Mouse (Mus musculus) induced T-regulatory cell, adult 2 months (primary cell): Measurements from ENCODE around the gene Prkx.

Experiments used
- DNase-seq: peaks from one replicate; pipeline ENCODE4 v3.0.0-alpha.2; 2012; ENCODE audit warnings: low read depth

Prkx gene

GRCm38 (mm10) chrX:77796238-77796835, at the start of gene Prkx:
Prkx (minus strand) TSS chrX:77796278.
- peak; percentile 80 for DNase-seq

GRCm38 (mm10) chrX:77812031-77812430, 16.0 kb upstream of the Prkx start:
- DNase-seq, result no peak

GRCm38 (mm10) chrX:77810608-77811206, 14.6 kb upstream of the Prkx start:
- DNase-seq, result peak; percentile 62

- peak; percentile 73 for DNase-seq
These were observed 12.5 kb upstream of the Prkx start for GRCm38 (mm10) chrX:77808602-77809001.

DNA sequence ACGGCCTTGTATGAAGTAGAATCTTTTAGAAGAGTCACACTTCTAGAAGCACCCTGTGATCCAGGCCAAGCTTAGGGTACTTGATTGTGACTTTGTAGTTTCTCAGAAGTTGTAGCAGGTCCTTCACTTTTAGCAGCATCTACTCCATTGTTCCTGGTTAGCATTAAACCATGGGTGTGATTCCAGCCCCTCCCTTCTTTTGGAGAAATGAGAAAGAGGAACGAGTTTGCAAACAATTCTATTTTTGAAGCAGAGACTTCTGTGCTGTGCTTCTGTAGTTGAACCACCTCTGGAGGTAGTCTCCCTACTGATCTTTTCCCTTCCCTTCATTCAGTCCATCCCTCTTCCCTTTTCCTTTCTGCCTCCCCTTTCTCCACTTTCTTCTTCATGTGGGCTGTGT, 6.2 kb upstream of the Prkx start:
- DNase-seq, result no peak

- peak; percentile 50 for DNase-seq
These were observed 5.5 kb upstream of the Prkx start for GRCm38 (mm10) chrX:77801543-77801942.

DNA sequence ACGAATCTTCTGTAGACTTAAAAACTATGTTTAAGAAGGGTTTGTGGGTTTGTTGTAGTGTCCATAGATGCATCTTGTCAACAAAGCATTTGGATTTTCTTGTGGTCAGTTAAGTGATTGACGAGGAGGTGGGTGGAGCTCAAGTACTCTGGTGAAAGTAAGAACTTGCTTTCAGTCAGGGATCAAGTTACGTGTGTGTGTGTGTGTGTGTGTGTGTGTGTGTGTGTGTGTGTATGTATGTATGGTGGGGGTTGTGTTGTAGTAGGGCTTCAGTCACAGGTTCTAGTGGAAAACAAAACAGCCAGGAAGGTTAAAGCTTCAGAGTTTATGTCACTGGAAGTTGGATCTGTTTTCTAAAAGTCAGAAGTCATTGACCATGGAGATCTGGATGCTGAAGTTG, 3.5 kb upstream of the Prkx start:
- DNase-seq, result no peak

- peak; percentile 37 for DNase-seq
These were observed 1.7 kb upstream of the Prkx start for GRCm38 (mm10) chrX:77797801-77798200.

- DNase-seq, result peak; percentile 44
These were observed 838 bp upstream of the Prkx start for GRCm38 (mm10) chrX:77796916-77797315.

GRCm38 (mm10) chrX:77795858-77796174, 262 bp downstream of the Prkx start:
- DNase-seq, result peak; percentile 94

DNA sequence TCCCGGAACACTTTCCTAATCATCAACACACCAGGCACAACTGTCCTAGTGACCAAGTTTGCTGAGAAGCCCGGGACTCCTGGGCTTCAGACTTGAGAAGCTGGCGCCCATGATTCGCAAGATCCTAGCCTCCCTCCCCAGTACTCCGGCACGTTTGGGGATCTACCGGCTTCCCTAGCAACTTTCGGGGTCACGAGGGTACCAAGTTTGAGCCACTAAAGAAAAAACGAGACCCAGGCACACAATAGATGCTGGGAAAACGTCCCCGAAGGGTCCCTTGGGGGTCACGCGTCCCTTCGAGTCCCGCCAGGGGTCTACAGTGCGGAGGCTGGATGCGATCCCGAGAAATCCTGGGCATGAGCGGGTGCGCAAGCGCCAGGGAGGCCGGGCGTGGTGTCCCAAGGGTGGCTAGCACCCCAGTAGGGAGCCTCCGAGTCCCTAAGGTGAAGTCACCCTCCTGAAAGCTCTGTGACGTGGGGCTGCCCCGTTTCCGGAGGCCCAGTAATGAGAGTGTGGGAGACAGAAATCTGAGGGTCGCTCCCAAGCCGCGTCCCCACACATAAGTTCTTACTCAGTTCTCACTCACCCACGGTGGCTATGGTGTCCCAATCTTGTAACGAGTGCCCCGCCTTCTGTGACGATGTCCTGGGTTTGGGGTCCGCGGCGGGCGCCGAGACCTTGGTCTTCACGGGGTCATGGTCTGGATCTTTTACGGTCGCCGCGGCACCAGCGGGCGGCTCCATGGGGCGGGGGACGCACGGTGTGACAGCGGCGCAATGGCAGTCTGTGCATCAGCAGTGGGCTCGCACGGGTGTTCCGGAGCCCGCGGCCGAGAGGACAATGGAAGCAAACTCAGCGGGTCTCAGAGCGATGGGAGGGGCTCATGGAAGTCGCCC, 868 bp downstream of the Prkx start:
- DNase-seq, result peak; percentile 63

GRCm38 (mm10) chrX:77788675-77789074, 7.4 kb downstream of the Prkx start:
- no peak for DNase-seq

- no peak for DNase-seq
These were observed 9.7 kb downstream of the Prkx start for GRCm38 (mm10) chrX:77786354-77786753.

DNA sequence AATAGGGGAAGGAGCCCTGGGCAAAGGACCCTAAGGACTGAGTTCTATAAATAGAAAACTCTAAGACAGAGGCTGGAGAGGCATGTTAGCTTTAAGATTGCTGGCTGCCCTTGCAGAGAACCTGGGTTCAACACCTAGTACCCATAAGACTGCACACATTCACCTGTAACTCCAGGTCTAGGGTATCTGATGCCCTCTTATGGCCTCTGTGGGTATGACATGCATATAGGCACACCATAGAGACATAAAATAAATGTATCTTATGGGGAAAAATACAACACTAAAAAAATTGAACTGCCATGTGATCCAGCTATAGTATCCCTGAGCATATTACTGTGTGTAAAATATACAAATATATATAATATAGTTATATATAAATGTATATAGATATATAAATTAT, 18.3 kb downstream of the Prkx start:
- DNase-seq, result peak; percentile 51

GRCm38 (mm10) chrX:77765153-77765552, 30.9 kb downstream of the Prkx start:
- no peak for DNase-seq

- DNase-seq, result peak; percentile 51
These were observed 51.8 kb downstream of the Prkx start for GRCm38 (mm10) chrX:77744260-77744659.

GRCm38 (mm10) chrX:77741383-77741782, 54.7 kb downstream of the Prkx start:
- DNase-seq, result peak; percentile 58

GRCm38 (mm10) chrX:77733930-77734536, 62.0 kb downstream of the Prkx start:
- DNase-seq, result no peak

DNA sequence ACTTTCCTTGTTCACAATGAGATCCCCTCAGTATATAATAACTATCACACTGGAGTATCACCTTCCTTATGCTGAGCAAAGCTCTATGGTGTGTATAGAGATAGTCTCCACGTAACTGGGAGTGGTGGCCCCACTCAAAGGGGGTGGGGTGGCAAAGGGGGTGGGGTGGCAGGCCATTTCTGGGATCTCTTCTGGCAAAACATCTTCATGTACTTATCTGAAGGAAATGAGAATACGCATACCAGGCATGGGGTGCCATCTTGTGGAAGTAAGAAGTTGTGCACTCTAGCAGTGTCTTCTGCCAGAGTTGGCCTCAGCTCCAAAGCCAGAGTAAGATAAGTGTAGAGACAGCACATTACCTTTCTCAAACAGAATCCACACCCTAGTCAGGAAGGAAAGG, 75.8 kb downstream of the Prkx start:
- peak; percentile 44 for DNase-seq
